Mouse (Mus musculus) kidney, adult 2 months (tissue): ENCODE results near the gene Dcaf8.

ENCODE experiments used
- CTCF ChIP-seq: fragments of 200-500 bp; conservative IDR thresholded peaks from 2 replicates; pipeline ENCODE4 v1.5.1; 2011; ENCODE audit warnings: low read depth, mild to moderate bottlenecking, control low read depth, low read length, moderate library complexity, mixed read lengths; ENCODE audit not compliant: insufficient read depth, insufficient read length
- POLR2A ChIP-seq: fragments of 200-500 bp; IDR thresholded peaks from one replicate; pipeline ENCODE4 v1.6.1; 2011; ENCODE audit warnings: low read depth, low read length, control low read depth

- no peak for TF ChIP-seq CTCF
- no peak for TF ChIP-seq POLR2A
Observed at GRCm38 (mm10) chr1:172198316-172198715, 50.4 kb downstream of the Dcaf8 start.
